Mouse (Mus musculus) MEL (cell line): ENCODE data around the gene Phf21a. TPM values are rescaled to one million over a fixed set of nuclear protein-coding genes. Genes with fewer than 3 reads are reported as not detected.

ENCODE experiments used
- DNase-seq: peaks from one replicate; pipeline ENCODE4 v3.0.0; 2011; ENCODE audit warnings: low read depth, low spot score
- H3K27ac ChIP-seq: 2 replicates; pipeline ENCODE4 v1.5.1; 2012; ENCODE audit warnings: low read depth, mild to moderate bottlenecking, control low read depth, low read length, moderate library complexity; ENCODE audit not compliant: control insufficient read depth
- H3K27me3 ChIP-seq, 2 experiments: fragments of 150-350 bp in 1 of 2; sonication (generic) in 1 of 2; 2 replicates each; pipeline ENCODE4 v1.6.1; 2012; ENCODE audit warnings: low read length in 2 of 2, mild to moderate bottlenecking in 2 of 2, improper control_type of control experiment in 1 of 2, moderate library complexity in 1 of 2; ENCODE audit not compliant: insufficient read depth in 2 of 2, control insufficient read depth in 1 of 2
- H3K36me3 ChIP-seq, 2 experiments: 2 replicates each; pipeline ENCODE4 v1.6.1; 2012 to 2014; ENCODE audit warnings: low read length in 2 of 2, improper control_type of control experiment in 1 of 2, inconsistent platforms in 1 of 2, mild to moderate bottlenecking in 1 of 2; ENCODE audit not compliant: insufficient read depth in 2 of 2, control insufficient read depth in 1 of 2
- H3K4me1 ChIP-seq, 2 experiments: fragments of 150-350 bp in 1 of 2; sonication (generic) in 1 of 2; 2 replicates each; pipeline ENCODE4 v1.6.1; 2012; ENCODE audit warnings: low read length in 2 of 2, improper control_type of control experiment in 1 of 2, mild to moderate bottlenecking in 1 of 2; ENCODE audit not compliant: insufficient read depth in 2 of 2, control insufficient read depth in 1 of 2
- H3K4me3 ChIP-seq, 2 experiments: fragments of 150-350 bp in 1 of 2; sonication (generic) in 1 of 2; 2 replicates each; pipeline ENCODE4 v1.5.1; 2012; ENCODE audit warnings: low read depth in 2 of 2, low read length in 2 of 2, mild to moderate bottlenecking in 2 of 2, moderate library complexity in 2 of 2, control low read depth in 1 of 2, improper control_type of control experiment in 1 of 2; ENCODE audit not compliant: control insufficient read depth in 1 of 2, insufficient read depth in 1 of 2
- H3K79me2 ChIP-seq: 2 replicates; pipeline ENCODE4 v1.6.1; 2012; ENCODE audit warnings: mild to moderate bottlenecking, low read length, moderate library complexity; ENCODE audit not compliant: control insufficient read depth, poor library complexity, insufficient read depth
- H3K9ac ChIP-seq: 2 replicates; pipeline ENCODE4 v1.6.1; 2012; ENCODE audit warnings: low read depth, mild to moderate bottlenecking, control low read depth, low read length, moderate library complexity; ENCODE audit not compliant: control insufficient read depth, poor library complexity, severe bottlenecking
- H3K9me3 ChIP-seq: fragments of 150-350 bp; sonication (generic); replicated peaks from 2 replicates; pipeline ENCODE4 v1.6.1; 2012; ENCODE audit warnings: mild to moderate bottlenecking, low read length, improper control_type of control experiment, moderate library complexity; ENCODE audit not compliant: insufficient read depth
- BHLHE40 ChIP-seq: IDR thresholded peaks from 2 replicates; pipeline ENCODE4 v1.6.1; 2012; ENCODE audit warnings: low read depth, mild to moderate bottlenecking, inconsistent platforms, low read length, improper control_type of control experiment, borderline replicate concordance
- CHD1 ChIP-seq: IDR thresholded peaks from 2 replicates; pipeline ENCODE4 v1.6.1; 2012; ENCODE audit warnings: low read depth, mild to moderate bottlenecking, inconsistent platforms, low read length, improper control_type of control experiment
- E2F4 ChIP-seq: IDR thresholded peaks from 2 replicates; pipeline ENCODE4 v1.6.1; 2011; ENCODE audit warnings: low read depth, low read length, improper control_type of control experiment, borderline replicate concordance
- ELF1 ChIP-seq: IDR thresholded peaks from 2 replicates; pipeline ENCODE4 v1.6.1; 2014; ENCODE audit warnings: low read depth, mild to moderate bottlenecking, inconsistent platforms, low read length, improper control_type of control experiment, moderate library complexity
- EP300 ChIP-seq, 2 experiments: IDR thresholded peaks; 2 replicates each; pipeline ENCODE4 v1.6.1; 2011; ENCODE audit warnings: improper control_type of control experiment in 2 of 2, low read length in 2 of 2, low read depth in 1 of 2, mild to moderate bottlenecking in 1 of 2
- GABPA ChIP-seq: IDR thresholded peaks from 2 replicates; pipeline ENCODE4 v1.6.1; 2012; ENCODE audit warnings: low read depth, mild to moderate bottlenecking, inconsistent platforms, low read length, improper control_type of control experiment, moderate library complexity
- HCFC1 ChIP-seq: IDR thresholded peaks from 2 replicates; pipeline ENCODE4 v1.6.1; 2012; ENCODE audit warnings: low read depth, mild to moderate bottlenecking, inconsistent platforms, low read length, improper control_type of control experiment, moderate library complexity
- KAT2A ChIP-seq: conservative IDR thresholded peaks from 2 replicates; pipeline ENCODE4 v1.6.1; 2012; ENCODE audit warnings: low read depth, low read length, improper control_type of control experiment, inconsistent platforms
- MAFK ChIP-seq: IDR thresholded peaks from 2 replicates; pipeline ENCODE4 v1.6.1; 2011; ENCODE audit warnings: low read depth, mild to moderate bottlenecking, low read length, improper control_type of control experiment, borderline replicate concordance
- MAZ ChIP-seq: IDR thresholded peaks from 2 replicates; pipeline ENCODE4 v1.6.1; 2012; ENCODE audit warnings: low read depth, mild to moderate bottlenecking, inconsistent platforms, low read length, improper control_type of control experiment
- MEF2A ChIP-seq: IDR thresholded peaks from 2 replicates; pipeline ENCODE4 v1.6.1; 2014; ENCODE audit warnings: low read depth, mild to moderate bottlenecking, inconsistent platforms, low read length, improper control_type of control experiment; ENCODE audit not compliant: poor library complexity, insufficient replicate concordance, severe bottlenecking; ENCODE audit errors: extremely low read depth
- NELFE ChIP-seq: IDR thresholded peaks from 2 replicates; pipeline ENCODE4 v1.6.1; 2011; ENCODE audit warnings: low read depth, low read length, improper control_type of control experiment
- NRF1 ChIP-seq: IDR thresholded peaks from 2 replicates; pipeline ENCODE4 v1.6.1; 2014; ENCODE audit warnings: low read depth, mild to moderate bottlenecking, inconsistent platforms, low read length, improper control_type of control experiment, moderate library complexity; ENCODE audit not compliant: poor library complexity, insufficient read depth, severe bottlenecking
- POLR2AphosphoS5 ChIP-seq: IDR thresholded peaks from 2 replicates; pipeline ENCODE4 v1.6.1; 2012; ENCODE audit warnings: low read depth, borderline replicate concordance, mild to moderate bottlenecking, inconsistent platforms, low read length, moderate library complexity, mixed read lengths
- RAD21 ChIP-seq: IDR thresholded peaks from 2 replicates; pipeline ENCODE4 v1.6.1; 2011; ENCODE audit warnings: mild to moderate bottlenecking, low read depth, low read length, improper control_type of control experiment
- RCOR1 ChIP-seq: IDR thresholded peaks from 2 replicates; pipeline ENCODE4 v1.6.1; 2012; ENCODE audit warnings: low read depth, mild to moderate bottlenecking, inconsistent platforms, low read length, improper control_type of control experiment
- SMC3 ChIP-seq: IDR thresholded peaks from 2 replicates; pipeline ENCODE4 v1.6.1; 2011; ENCODE audit warnings: low read depth, low read length, improper control_type of control experiment
- TAL1 ChIP-seq: IDR thresholded peaks from 2 replicates; pipeline ENCODE4 v1.6.1; 2012; ENCODE audit warnings: mild to moderate bottlenecking, inconsistent platforms, low read length, moderate library complexity, mixed read lengths
- TBP ChIP-seq: IDR thresholded peaks from 2 replicates; pipeline ENCODE4 v1.8.0; 2011; ENCODE audit warnings: low read depth, low read length, improper control_type of control experiment
- TCF12 ChIP-seq: IDR thresholded peaks from 2 replicates; pipeline ENCODE4 v1.6.1; 2014; ENCODE audit warnings: low read depth, mild to moderate bottlenecking, inconsistent platforms, low read length, improper control_type of control experiment, moderate library complexity
- UBTF ChIP-seq: IDR thresholded peaks from 2 replicates; pipeline ENCODE4 v1.6.1; 2012; ENCODE audit warnings: low read depth, mild to moderate bottlenecking, inconsistent platforms, low read length, improper control_type of control experiment, moderate library complexity, borderline replicate concordance; ENCODE audit not compliant: insufficient read depth
- USF2 ChIP-seq, 2 experiments: IDR thresholded peaks; 2 replicates each; pipeline ENCODE4 v1.6.1; 2011 to 2012; ENCODE audit warnings: improper control_type of control experiment in 2 of 2, low read length in 2 of 2, borderline replicate concordance in 1 of 2, inconsistent platforms in 1 of 2, low read depth in 1 of 2, mild to moderate bottlenecking in 1 of 2; ENCODE audit not compliant: insufficient read depth in 1 of 2
- ZKSCAN1 ChIP-seq: IDR thresholded peaks from 2 replicates; pipeline ENCODE4 v1.6.1; 2012; ENCODE audit warnings: low read depth, mild to moderate bottlenecking, inconsistent platforms, low read length, improper control_type of control experiment, moderate library complexity
- ZMIZ1 ChIP-seq: IDR thresholded peaks from 2 replicates; pipeline ENCODE4 v1.6.1; 2012; ENCODE audit warnings: low read depth, mild to moderate bottlenecking, inconsistent platforms, low read length, improper control_type of control experiment, moderate library complexity
- ZNF384 ChIP-seq: IDR thresholded peaks from 2 replicates; pipeline ENCODE4 v1.6.1; 2012; ENCODE audit warnings: low read depth, mild to moderate bottlenecking, inconsistent platforms, low read length, improper control_type of control experiment
- polyA plus RNA-seq, 2 experiments: library from polyadenylated mRNA; stranded (reverse) in 1 of 2; unstranded in 1 of 2; fragments of >175 nt in 1 of 2; fragments of >200 nt in 1 of 2; gene quantifications; 2 replicates each; pipeline versions ENCODE4 v1.2.1 to v1.2.4; 2012; ENCODE audit warnings: low replicate concordance in 2 of 2, low read depth in 1 of 2; ENCODE audit not compliant: insufficient read length in 2 of 2, insufficient read depth in 1 of 2, missing spikeins in 1 of 2
- total RNA-seq: library from RNA; depleted of rRNA; stranded (reverse); fragments of 300-350 nt; gene quantifications from 2 replicates; pipeline ENCODE4 v1.2.3, GENCODE M21; 2012

Phf21a gene
- total and polyA plus RNA-seq, 3 experiments: 4.7 to 245 (median 15.6) TPM

GRCm38 (mm10) chr2:92312542-92312941 lies 219.6 kb downstream of the Phf21a start:
- no peaks in the 10 kb centered on the region for H3K27me3 ChIP-seq
- H3K9ac ChIP-seq: no peak overlapping the region
- no peaks in the 10 kb centered on the region for H3K9me3 ChIP-seq
- no peak overlapping the region for H3K4me3 ChIP-seq
- no peaks in the 10 kb centered on the region for H3K79me2 ChIP-seq
- H3K27ac ChIP-seq: no peak overlapping the region
- no peak for DNase-seq
- TF ChIP-seq MEF2A (no peak), POLR2AphosphoS5 (no peak), USF2 (IDR thresholded peaks at IDR 0.05; ENCODE audit: borderline replicate concordance in 1 of 2, insufficient read depth in 1 of 2, low read depth in 1 of 2, low read length in 2 of 2) (no peak), UBTF (no peak), ZKSCAN1 (no peak), TCF12 (no peak), MAZ (no peak), TAL1 (no peak), TBP (no peak), E2F4 (no peak), GABPA (no peak), EP300 (IDR thresholded peaks at IDR 0.05; ENCODE audit: low read depth in 1 of 2, low read length in 2 of 2) (no peak), RAD21 (no peak), ZNF384 (no peak), ELF1 (no peak), MAFK (no peak), ZMIZ1 (no peak), RCOR1 (no peak), BHLHE40 (no peak)
- H3K36me3 ChIP-seq: no peaks in the 10 kb centered on the region; a peak in 1 of 4 replicates
- H3K4me1 ChIP-seq: no peaks in the 10 kb centered on the region

- TF ChIP-seq KAT2A (no peak), NRF1 (no peak), NELFE (no peak), HCFC1 (no peak), EP300 (IDR thresholded peaks at IDR 0.05; ENCODE audit: low read depth in 1 of 2, low read length in 2 of 2) (no peak), SMC3 (no peak), RAD21 (no peak), RCOR1 (no peak), BHLHE40 (no peak), MAFK (no peak), CHD1 (no peak)
- H3K4me3 ChIP-seq: no peak overlapping the region
- H3K36me3 ChIP-seq: no peaks in the 10 kb centered on the region; a peak in 1 of 4 replicates
- H3K27ac ChIP-seq: no peak overlapping the region
- DNase-seq: no peak
- no peaks in the 10 kb centered on the region for H3K27me3 ChIP-seq
- H3K9ac ChIP-seq: no peak overlapping the region
- no peaks in the 10 kb centered on the region for H3K79me2 ChIP-seq
- no peaks in the 10 kb centered on the region for H3K9me3 ChIP-seq
- no peaks in the 10 kb centered on the region for H3K4me1 ChIP-seq
Measured at GRCm38 (mm10) chr2:92314031-92314430, 221.1 kb downstream of the Phf21a start.
